Mouse (Mus musculus) spleen, postnatal 4 days (tissue): ENCODE results near the gene Elovl5.

Experiments
- DNase-seq, 2 experiments: peaks; one replicate each; pipeline ENCODE4 v3.0.0; 2022; ENCODE audit warnings: low spot score in 2 of 2

Gene Elovl5

GRCm38 (mm10) chr9:77928769-77929168 lies 11.6 kb downstream of the Elovl5 start:
- no peak for DNase-seq

- no peak for DNase-seq
These were observed 12.1 kb downstream of the Elovl5 start for GRCm38 (mm10) chr9:77929296-77929695.

GRCm38 (mm10) chr9:77930036-77930859 lies 13.1 kb downstream of the Elovl5 start:
- no peak for DNase-seq

- no peak for DNase-seq
These were observed 13.7 kb downstream of the Elovl5 start for GRCm38 (mm10) chr9:77930860-77931184.

GRCm38 (mm10) chr9:77931740-77932139 lies 14.6 kb downstream of the Elovl5 start:
- DNase-seq: no peak

- no peak for DNase-seq
These were observed 18.9 kb downstream of the Elovl5 start for GRCm38 (mm10) chr9:77935818-77936611.

GRCm38 (mm10) chr9:77937875-77938274 lies 20.7 kb downstream of the Elovl5 start:
- DNase-seq: no peak

GRCm38 (mm10) chr9:77938761-77939553 lies 21.8 kb downstream of the Elovl5 start:
- DNase-seq: no peak

- no peak for DNase-seq
These were observed 22.4 kb downstream of the Elovl5 start for GRCm38 (mm10) chr9:77939554-77939920.

GRCm38 (mm10) chr9:77941058-77941457 lies 23.9 kb downstream of the Elovl5 start:
- DNase-seq: no peak

- no peak for DNase-seq
These were observed 24.7 kb downstream of the Elovl5 start for GRCm38 (mm10) chr9:77941836-77942235.

GRCm38 (mm10) chr9:77942411-77942810 lies 25.2 kb downstream of the Elovl5 start:
- no peak for DNase-seq

- DNase-seq: no peak
These were observed 26.2 kb downstream of the Elovl5 start for GRCm38 (mm10) chr9:77943316-77943715.

GRCm38 (mm10) chr9:77944195-77944594 lies 27.0 kb downstream of the Elovl5 start:
- DNase-seq: no peak

GRCm38 (mm10) chr9:77945792-77946666 lies 28.9 kb downstream of the Elovl5 start:
- no peak for DNase-seq

GRCm38 (mm10) chr9:77948214-77948613 lies 31.1 kb downstream of the Elovl5 start:
- no peak for DNase-seq

GRCm38 (mm10) chr9:77949753-77950268 lies 32.6 kb downstream of the Elovl5 start:
- no peak for DNase-seq

- no peak for DNase-seq
These were observed 33.8 kb downstream of the Elovl5 start for GRCm38 (mm10) chr9:77950841-77951475.

GRCm38 (mm10) chr9:77951971-77952370 lies 34.8 kb downstream of the Elovl5 start:
- DNase-seq: no peak

- no peak for DNase-seq
These were observed 35.9 kb downstream of the Elovl5 start for GRCm38 (mm10) chr9:77953053-77953452.

GRCm38 (mm10) chr9:77954496-77954895 lies 37.3 kb downstream of the Elovl5 start:
- DNase-seq: no peak
